Mouse (Mus musculus): ENCODE results near the gene Stx7. TPM values are rescaled to one million over a fixed set of nuclear protein-coding genes. Genes with fewer than 3 reads are reported as not detected.

Stx7 gene
- total RNA-seq, 4 experiments from 2014 or later, result 127 to 149 (median 139) TPM

GRCm38 (mm10) chr10:24165526-24166055, 16.5 kb downstream of the Stx7 start:
- no peak for DNase-seq (ENCODE audit: low spot score in 2 of 2)

GRCm38 (mm10) chr10:24167978-24168583, 19.0 kb downstream of the Stx7 start:
- no peak for DNase-seq (ENCODE audit: low spot score in 2 of 2)

GRCm38 (mm10) chr10:24168854-24169253, 19.8 kb downstream of the Stx7 start:
- no peak for DNase-seq (ENCODE audit: low spot score in 2 of 2)

GRCm38 (mm10) chr10:24171906-24172459, 22.9 kb downstream of the Stx7 start:
- no peak for DNase-seq (ENCODE audit: low spot score in 2 of 2)

- no peak for DNase-seq (ENCODE audit: low spot score in 2 of 2)
Observed at GRCm38 (mm10) chr10:24173210-24174001, 24.3 kb downstream of the Stx7 start.

GRCm38 (mm10) chr10:24190392-24190791, 41.3 kb downstream of the Stx7 start:
- no peak for DNase-seq (ENCODE audit: low spot score in 2 of 2)

- no peak for DNase-seq (ENCODE audit: low spot score in 2 of 2)
Observed at GRCm38 (mm10) chr10:24191977-24192376, 42.9 kb downstream of the Stx7 start.

- DNase-seq (ENCODE audit: low spot score in 2 of 2), result no peak
Observed at GRCm38 (mm10) chr10:24199303-24199702, 50.2 kb downstream of the Stx7 start.

GRCm38 (mm10) chr10:24200099-24200498, 51.0 kb downstream of the Stx7 start:
- DNase-seq (ENCODE audit: low spot score in 2 of 2), result no peak

- DNase-seq (ENCODE audit: low spot score in 2 of 2), result no peak
Observed at GRCm38 (mm10) chr10:24210075-24210474, 61.0 kb downstream of the Stx7 start.

- DNase-seq (ENCODE audit: low spot score in 2 of 2), result no peak
Observed at GRCm38 (mm10) chr10:24213297-24213696, 64.2 kb downstream of the Stx7 start.

- no peak for DNase-seq (ENCODE audit: low spot score in 2 of 2)
Observed at GRCm38 (mm10) chr10:24217558-24218268, 68.6 kb downstream of the Stx7 start.

GRCm38 (mm10) chr10:24220931-24221330, 71.8 kb downstream of the Stx7 start:
- DNase-seq (ENCODE audit: low spot score in 2 of 2), result no peak

- DNase-seq (ENCODE audit: low spot score in 2 of 2), result no peak
Observed at GRCm38 (mm10) chr10:24222911-24223310, 73.8 kb downstream of the Stx7 start.

- DNase-seq (ENCODE audit: low spot score in 2 of 2), result no peak
Observed at GRCm38 (mm10) chr10:24223449-24224143, 74.5 kb downstream of the Stx7 start, which contains the start of gene Moxd1. Gene Moxd1 (plus strand): TSS chr10:24223517.

- no peak for DNase-seq (ENCODE audit: low spot score in 2 of 2)
Observed at GRCm38 (mm10) chr10:24224591-24224990, 75.5 kb downstream of the Stx7 start.

GRCm38 (mm10) chr10:24228318-24229183, 79.4 kb downstream of the Stx7 start:
- DNase-seq (ENCODE audit: low spot score in 2 of 2), result no peak

- no peak for DNase-seq (ENCODE audit: low spot score in 2 of 2)
Observed at GRCm38 (mm10) chr10:24232281-24232680, 83.2 kb downstream of the Stx7 start.

- peak in 1 of 2 experiments; percentile 32 for DNase-seq (ENCODE audit: low spot score in 2 of 2)
Observed at GRCm38 (mm10) chr10:24235426-24236283, 86.6 kb downstream of the Stx7 start.
